8 mouse cellular contexts compared by ENCODE assay signal in the genomic region with DNA sequence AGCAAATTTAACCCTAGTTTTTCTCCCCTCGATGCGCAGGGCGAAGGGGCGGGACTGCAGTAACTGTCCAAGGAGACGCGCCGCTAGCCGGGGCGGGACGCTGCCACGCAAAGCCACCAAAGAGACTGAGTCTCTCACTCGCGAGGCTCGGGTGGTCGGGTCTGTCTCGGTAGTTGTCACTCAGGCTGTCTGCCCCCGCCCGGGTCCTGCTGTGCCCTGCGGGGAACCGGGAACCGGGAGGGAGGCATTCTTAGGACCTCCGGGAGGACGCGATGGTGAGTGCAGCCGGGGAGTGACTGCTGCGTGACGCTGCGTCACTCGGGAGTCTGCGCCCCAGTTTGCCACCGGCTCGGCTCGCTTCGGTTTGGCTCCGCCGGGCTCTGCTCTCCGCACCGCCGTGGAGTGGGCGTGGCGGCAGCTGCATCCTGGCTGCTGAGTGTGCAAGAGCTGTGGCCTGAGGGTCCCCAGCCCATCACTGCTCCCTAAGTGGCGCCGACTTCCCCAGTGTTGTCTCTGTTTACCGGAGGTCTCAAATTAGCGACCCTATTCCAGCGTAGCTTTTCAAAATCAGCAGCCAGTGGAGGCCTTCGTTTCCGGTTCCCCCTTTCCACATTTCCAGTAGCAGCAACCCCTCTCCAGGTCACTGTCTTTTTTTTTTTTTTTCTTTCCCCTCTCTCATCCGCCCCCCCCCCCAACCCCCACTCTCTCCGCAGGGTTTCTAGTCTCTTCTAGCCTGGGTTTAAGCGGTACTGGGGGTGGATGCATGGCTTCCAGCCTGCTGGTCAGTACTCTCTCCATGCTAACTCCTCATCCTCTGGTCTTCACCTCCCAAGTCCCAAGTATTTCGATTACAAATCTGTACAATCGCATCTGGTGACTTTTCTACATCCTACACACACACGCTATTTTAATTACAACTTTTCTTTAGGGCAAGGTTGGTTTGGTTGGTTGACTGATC. TPM values are rescaled to one million over a fixed set of nuclear protein-coding genes. Genes with fewer than 3 reads are reported as not detected.
A peak's percentile ranks its signal among the peaks of the same experiment; 100 is the strongest.
DNase-seq lines count a peak whose midpoint lies in the region; ATAC-seq and TF ChIP-seq lines count a peak whose summit lies in the region.

No protein-coding gene starts in this region.

- 2% methylated on average over 53 of the region's 54 CpGs for WGBS in embryonic facial prominence, embryonic 11.5 days
- 3% methylated on average over 53 of the region's 54 CpGs for WGBS in heart, embryonic 15.5 days
- WGBS in lung, embryonic 16.5 days = 1% methylated on average over 51 of the region's 54 CpGs

- no peaks in the 10 kb centered on the region for H3K9me3 ChIP-seq in embryonic facial prominence, embryonic 11.5 days (replicated peaks; ENCODE audit: control insufficient read depth, low read length)
- H3K9me3 ChIP-seq in heart, embryonic 15.5 days (replicated peaks) = no peaks in the 10 kb centered on the region
- H3K9me3 ChIP-seq in lung, embryonic 16.5 days (ENCODE audit: control insufficient read depth, low read length) = peaks cover 4% of the 10 kb centered on the region; the same call in 1 of the 2 replicates

- no peaks in the 10 kb centered on the region for H3K36me3 ChIP-seq in embryonic facial prominence, embryonic 11.5 days (replicated peaks; ENCODE audit: control insufficient read depth, insufficient read depth, low read depth, low read length)
- no peaks in the 10 kb centered on the region for H3K36me3 ChIP-seq in heart, embryonic 15.5 days
- H3K36me3 ChIP-seq in lung, embryonic 16.5 days (ENCODE audit: control insufficient read depth, insufficient read depth, low read length) = no peaks in the 10 kb centered on the region

- TF ChIP-seq CTCF in layer of hippocampus, adult 2 months (conservative IDR thresholded peaks at IDR 0.05) = no peak

- 0 out of 2 replicates have a peak overlapping the region, but pooled peaks have one; percentile 4 for H3K27ac ChIP-seq in embryonic facial prominence, embryonic 11.5 days (replicated peaks; ENCODE audit: low read depth, low read length)
- H3K27ac ChIP-seq in heart, embryonic 15.5 days = no peak overlapping the region
- peak overlapping the region; percentile 86 for H3K27ac ChIP-seq in layer of hippocampus, adult 2 months
- no peak overlapping the region; the same call in 1 of the 2 replicates for H3K27ac ChIP-seq in lung, embryonic 16.5 days (ENCODE audit: low read length)

- H3K4me3 ChIP-seq in embryonic facial prominence, embryonic 11.5 days (ENCODE audit: low read depth, low read length) = peak overlapping the region; percentile 61
- H3K4me3 ChIP-seq in heart, embryonic 15.5 days = peak overlapping the region; percentile 59
- peak overlapping the region; percentile 65 for H3K4me3 ChIP-seq in layer of hippocampus, adult 2 months
- H3K4me3 ChIP-seq in lung, embryonic 16.5 days (ENCODE audit: low read length) = peak overlapping the region; percentile 68

- H3K4me2 ChIP-seq in embryonic facial prominence, embryonic 11.5 days (ENCODE audit: low read depth, low read length) = peak overlapping the region; percentile 97
- H3K4me2 ChIP-seq in heart, embryonic 15.5 days = peak overlapping the region; percentile 95
- H3K4me2 ChIP-seq in lung, embryonic 16.5 days (ENCODE audit: low read depth, low read length) = peak overlapping the region; percentile 99

- peak; percentile 34 for DNase-seq in T-cell, adult 2 months (ENCODE audit: low spot score)
- peak; percentile 69 for DNase-seq in embryonic facial prominence, embryonic 11.5 days (ENCODE audit: low spot score)
- DNase-seq in layer of hippocampus, adult 2 months (ENCODE audit: low spot score in 2 of 2) = peak; percentile 54 to 56
- DNase-seq in retina, embryonic 14.5 days (ENCODE audit: low spot score) = peak; percentile 65
- no peak for DNase-seq in c-Kit-positive CD71-positive TER-119-positive erythroid progenitor cells, embryonic 14.5 days (ENCODE audit: low spot score)

- peak overlapping the region; percentile 71 for H3K9ac ChIP-seq in embryonic facial prominence, embryonic 11.5 days (replicated peaks; ENCODE audit: low read length)
- peak overlapping the region; percentile 63 for H3K9ac ChIP-seq in heart, embryonic 15.5 days
- peak overlapping the region; percentile 80 for H3K9ac ChIP-seq in lung, embryonic 16.5 days (ENCODE audit: low read length)

- H3K27me3 ChIP-seq in embryonic facial prominence, embryonic 11.5 days (ENCODE audit: control insufficient read depth, insufficient read depth, low read length) = no peaks in the 10 kb centered on the region
- H3K27me3 ChIP-seq in heart, embryonic 15.5 days = no peaks in the 10 kb centered on the region
- H3K27me3 ChIP-seq in lung, embryonic 16.5 days (ENCODE audit: control insufficient read depth, insufficient read depth, low read depth, low read length) = no peaks in the 10 kb centered on the region

- no peaks in the 10 kb centered on the region for H3K4me1 ChIP-seq in embryonic facial prominence, embryonic 11.5 days (ENCODE audit: control insufficient read depth, insufficient read depth, low read length)
- 0 out of 2 replicates have a peak, but pooled peaks cover 2% of the 10 kb centered on the region for H3K4me1 ChIP-seq in heart, embryonic 15.5 days (replicated peaks)
- 0 out of 2 replicates have a peak, but pooled peaks cover 2% of the 10 kb centered on the region for H3K4me1 ChIP-seq in lung, embryonic 16.5 days (replicated peaks; ENCODE audit: control insufficient read depth, insufficient read depth, low read length)

- peak; percentile 88 for ATAC-seq in CD4-positive, CD25-positive, alpha-beta regulatory T cell, adult 4 months
- ATAC-seq in embryonic facial prominence, embryonic 11.5 days (replicated peaks; ENCODE audit: insufficient number of reproducible peaks, low FRiP score, low TSS enrichment, low read depth) = peak; percentile 73
- ATAC-seq in heart, embryonic 15.5 days (replicated peaks; ENCODE audit: insufficient number of reproducible peaks, insufficient read depth, low FRiP score, low read depth) = no peak; the same call in 1 of the 2 replicates
- peak; percentile 77 for ATAC-seq in lung, embryonic 16.5 days (ENCODE audit: low read depth)

RNA-seq across cellular contexts. Expression of a gene that starts 8.3 kb away (rescaled TPM):
- polyA plus RNA-seq in CD4-positive, CD25-positive, alpha-beta regulatory T cell, adult 4 months (2017; shearing (Covaris generic)) = 10 to 100 TPM; 45.4 to 48.7 TPM
- 52.7 and 58.2 TPM in 2 replicates for polyA plus RNA-seq in embryonic facial prominence, embryonic 11.5 days (2014; fragmentation: Nextera tagmentation; extraction: Ambion mirVana)
- polyA plus RNA-seq in heart, embryonic 15.5 days (2015; fragmentation: Nextera tagmentation; extraction: Ambion mirVana) = 48.6 and 49.2 TPM in 2 replicates
- 10 to 100 TPM; 49.0 to 50.5 TPM for total RNA-seq in layer of hippocampus, adult 2 months (2021)
- 84.6 and 85.1 TPM in 2 replicates for polyA plus RNA-seq in lung, embryonic 16.5 days (2015; fragmentation: Nextera tagmentation; extraction: Ambion mirVana)

RNA-seq across cellular contexts. Expression of a gene that starts 22.9 kb away (rescaled TPM):
- polyA plus RNA-seq in CD4-positive, CD25-positive, alpha-beta regulatory T cell, adult 4 months (2017; shearing (Covaris generic)) = not detected
- 0.10 and 0.11 TPM in 2 replicates for polyA plus RNA-seq in embryonic facial prominence, embryonic 11.5 days (2014; fragmentation: Nextera tagmentation; extraction: Ambion mirVana)
- 0.13 and 0.52 TPM in 2 replicates for polyA plus RNA-seq in heart, embryonic 15.5 days (2015; fragmentation: Nextera tagmentation; extraction: Ambion mirVana)
- total RNA-seq in layer of hippocampus, adult 2 months (2021) = under 1 TPM in 1 of 2 experiments, not detected in 1; 0.42 TPM
- polyA plus RNA-seq in lung, embryonic 16.5 days (2015; fragmentation: Nextera tagmentation; extraction: Ambion mirVana) = 1.4 and 1.6 TPM in 2 replicates

RNA-seq across cellular contexts. Expression of a gene that starts 29.5 kb away (rescaled TPM):
- 100 to 1,000 TPM; 221 to 282 TPM for polyA plus RNA-seq in CD4-positive, CD25-positive, alpha-beta regulatory T cell, adult 4 months (2017; shearing (Covaris generic))
- 14.3 and 15.7 TPM in 2 replicates for polyA plus RNA-seq in embryonic facial prominence, embryonic 11.5 days (2014; fragmentation: Nextera tagmentation; extraction: Ambion mirVana)
- polyA plus RNA-seq in heart, embryonic 15.5 days (2015; fragmentation: Nextera tagmentation; extraction: Ambion mirVana) = 3.0 and 10.3 TPM in 2 replicates
- under 1 TPM; 0.27 to 0.69 TPM for total RNA-seq in layer of hippocampus, adult 2 months (2021)
- polyA plus RNA-seq in lung, embryonic 16.5 days (2015; fragmentation: Nextera tagmentation; extraction: Ambion mirVana) = 8.2 and 10.2 TPM in 2 replicates

RNA-seq across cellular contexts. Expression of a gene that starts 48.0 kb away (rescaled TPM):
- polyA plus RNA-seq in CD4-positive, CD25-positive, alpha-beta regulatory T cell, adult 4 months (2017; shearing (Covaris generic)) = 10 to 100 TPM; 76.4 to 95.1 TPM
- polyA plus RNA-seq in embryonic facial prominence, embryonic 11.5 days (2014; fragmentation: Nextera tagmentation; extraction: Ambion mirVana) = 210 and 215 TPM in 2 replicates
- polyA plus RNA-seq in heart, embryonic 15.5 days (2015; fragmentation: Nextera tagmentation; extraction: Ambion mirVana) = 96.9 and 115 TPM in 2 replicates
- total RNA-seq in layer of hippocampus, adult 2 months (2021) = 10 to 100 TPM; 54.6 to 54.8 TPM
- polyA plus RNA-seq in lung, embryonic 16.5 days (2015; fragmentation: Nextera tagmentation; extraction: Ambion mirVana) = 197 and 231 TPM in 2 replicates

Comparison
In these comparisons a context has a peak if more than half of its experiments do, and no peak if none do; other contexts are left out.
1. H3K27ac ChIP-seq: peak in embryonic facial prominence, embryonic 11.5 days (single experiment) and layer of hippocampus, adult 2 months (single experiment); none in heart, embryonic 15.5 days (single experiment) and lung, embryonic 16.5 days (single experiment).
2. RNA of a gene that starts 29.5 kb away (polyA plus RNA-seq): 221 to 282 TPM in CD4-positive, CD25-positive, alpha-beta regulatory T cell, adult 4 months; 14.3 to 15.7 TPM in embryonic facial prominence, embryonic 11.5 days, 8.2 to 10.2 TPM in lung, embryonic 16.5 days and 3.0 to 10.3 TPM in heart, embryonic 15.5 days; every median in the first group is over 10 times any median in the second.
3. Peak in every context shown above with its lines, with median percentiles within 50 percentile points of each other: H3K4me2 ChIP-seq, H3K4me3 ChIP-seq and H3K9ac ChIP-seq.